Mouse (Mus musculus) cortical plate, adult 2 months (tissue): ENCODE results near the gene Lrrc2. TPM values are rescaled to one million over a fixed set of nuclear protein-coding genes. Genes with fewer than 3 reads are reported as not detected.

ENCODE experiments used
- H3K27ac ChIP-seq: fragments of 200-500 bp; 2 replicates; pipeline ENCODE4 v1.5.1; 2012; ENCODE audit warnings: low read length, control low read depth, inconsistent platforms; ENCODE audit not compliant: insufficient read depth
- H3K4me1 ChIP-seq: fragments of 200-500 bp; 2 replicates; pipeline ENCODE4 v1.6.1; 2011; ENCODE audit warnings: low read length; ENCODE audit not compliant: control insufficient read depth, insufficient read depth
- H3K4me3 ChIP-seq: fragments of 200-500 bp; 2 replicates; pipeline ENCODE4 v1.5.1; 2011; ENCODE audit warnings: mild to moderate bottlenecking, low read length, control low read depth; ENCODE audit not compliant: insufficient read depth
- CTCF ChIP-seq: fragments of 200-500 bp; IDR thresholded peaks from 2 replicates; pipeline ENCODE4 v1.5.1; 2011; ENCODE audit warnings: mild to moderate bottlenecking, control low read depth, low read length; ENCODE audit not compliant: insufficient read depth; ENCODE audit errors: extremely low read depth
- POLR2A ChIP-seq: fragments of 200-500 bp; IDR thresholded peaks from 2 replicates; pipeline ENCODE4 v1.6.1; 2011; ENCODE audit warnings: mild to moderate bottlenecking, low read length, control low read depth; ENCODE audit not compliant: insufficient read depth; ENCODE audit errors: extremely low read depth
- polyA plus RNA-seq: library from polyadenylated mRNA; depleted of rRNA; stranded (reverse); fragments of >200 nt; gene quantifications from 2 replicates; pipeline ENCODE4 v1.2.3, GENCODE M21; 2012

The Lrrc2 gene
- polyA plus RNA-seq, 1 experiment: 1.3 TPM

DNA sequence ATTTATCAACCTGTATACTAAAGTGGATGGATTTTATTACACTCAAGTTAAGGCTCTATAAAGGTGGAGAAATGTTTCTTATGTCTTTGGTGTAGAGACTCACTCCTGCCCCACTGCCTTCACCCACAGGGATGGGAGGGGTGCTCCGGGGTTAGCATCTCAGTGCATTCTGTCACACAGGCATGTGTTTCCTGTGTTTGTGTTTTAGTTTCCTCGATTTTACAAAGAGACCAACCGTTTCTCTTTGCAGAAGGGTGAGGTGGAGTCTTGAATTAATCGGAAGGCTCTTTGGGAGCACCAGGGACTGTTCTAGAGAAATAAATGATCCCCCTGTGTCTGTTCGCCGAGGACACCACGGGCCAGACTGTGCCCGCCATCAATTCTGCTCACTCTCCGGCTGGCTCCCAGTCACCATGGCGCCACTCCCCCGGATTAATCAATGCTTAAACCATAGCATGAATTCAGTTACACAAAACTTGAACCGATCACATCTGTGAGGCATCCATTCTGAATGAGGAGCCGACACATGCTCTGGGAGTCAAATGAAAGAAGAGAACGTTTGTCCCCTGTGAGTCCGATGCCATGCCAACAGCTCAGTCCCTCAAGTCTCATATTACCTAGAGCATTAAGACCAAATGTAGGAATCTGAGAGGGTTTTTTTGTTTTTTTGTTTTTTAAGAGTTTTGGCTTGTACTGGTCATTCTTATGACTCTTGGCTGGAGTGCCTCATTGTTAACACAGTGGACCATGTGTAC, 30.5 kb upstream of the Lrrc2 start:
- no peak overlapping the region for H3K27ac ChIP-seq
- TF ChIP-seq CTCF: no peak
- TF ChIP-seq POLR2A: no peak
- H3K4me1 ChIP-seq: no peaks in the 10 kb centered on the region
- no peak overlapping the region for H3K4me3 ChIP-seq

DNA sequence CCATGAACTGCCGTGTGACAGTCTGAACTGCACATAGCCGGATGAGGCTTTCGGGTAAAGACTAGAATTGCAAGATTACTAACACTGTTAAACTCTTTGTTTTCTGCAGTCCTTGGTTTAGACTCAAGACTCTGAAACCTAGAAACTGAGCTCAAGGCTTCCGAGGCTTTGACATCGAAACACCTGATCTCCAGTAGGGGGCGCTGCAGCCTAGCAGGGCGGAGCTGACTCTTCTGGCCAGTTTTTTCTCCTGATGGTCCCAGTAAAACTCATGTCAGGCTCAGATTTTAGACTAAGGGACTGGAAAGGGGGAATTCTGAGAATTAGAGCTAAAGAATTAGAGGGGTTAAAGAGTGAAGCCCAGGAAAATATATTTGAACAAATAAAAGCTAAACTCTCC, 28.6 kb upstream of the Lrrc2 start:
- TF ChIP-seq POLR2A (no peak), CTCF (peak; percentile 93)
- H3K27ac ChIP-seq: no peak overlapping the region
- no peaks in the 10 kb centered on the region for H3K4me1 ChIP-seq
- no peak overlapping the region for H3K4me3 ChIP-seq

DNA sequence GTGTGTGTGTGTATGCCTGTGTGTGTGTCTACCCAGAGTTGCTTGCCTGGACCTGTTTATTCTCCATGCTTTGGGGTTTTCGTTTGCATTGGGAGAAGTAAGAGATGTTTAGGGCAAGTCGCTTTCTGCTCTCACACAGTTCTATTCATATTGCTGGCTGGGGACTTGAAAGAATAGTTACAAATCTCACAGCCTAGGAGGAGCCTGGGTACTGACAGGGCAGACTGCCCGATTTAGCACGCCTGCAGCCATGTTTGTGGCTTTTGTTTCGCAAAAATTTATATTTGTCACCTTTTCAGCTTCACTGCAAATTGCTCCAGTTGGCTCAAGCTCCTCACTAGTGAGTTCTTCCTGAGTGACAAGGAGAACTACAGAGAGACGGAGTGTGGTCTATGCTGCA, 19.8 kb upstream of the Lrrc2 start:
- no peaks in the 10 kb centered on the region; the same call in 1 of the 2 replicates for H3K4me1 ChIP-seq
- TF ChIP-seq POLR2A (no peak), CTCF (no peak)
- no peak overlapping the region for H3K27ac ChIP-seq
- no peak overlapping the region for H3K4me3 ChIP-seq

DNA sequence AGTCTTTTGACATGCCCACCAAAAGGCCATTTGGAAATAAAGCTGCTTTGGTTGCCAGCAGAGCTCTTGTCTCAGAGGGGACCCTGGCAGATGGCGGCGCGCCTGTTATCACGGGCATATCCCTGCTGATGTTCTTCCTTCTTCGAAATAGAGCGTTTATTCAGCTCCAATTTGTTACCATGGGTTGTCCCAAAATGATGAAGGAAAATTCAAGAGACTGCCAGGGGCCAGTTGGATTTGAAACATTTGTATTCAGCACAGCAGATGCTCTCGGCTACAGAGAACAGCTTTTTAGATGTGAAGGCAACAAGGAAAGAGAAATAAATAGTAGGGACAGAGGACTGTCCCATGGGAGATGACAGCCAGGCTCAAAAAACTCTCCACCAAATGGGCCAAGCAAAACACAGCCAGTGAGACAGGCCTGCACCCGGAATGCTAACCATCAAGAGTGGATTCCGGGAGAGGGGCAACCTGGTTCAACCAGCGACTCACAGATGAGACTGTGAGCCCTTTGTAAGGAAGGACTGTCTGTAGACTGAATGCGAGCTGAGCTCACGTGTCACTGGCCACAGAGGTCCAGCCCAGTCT, 17.4 kb upstream of the Lrrc2 start:
- Histone ChIP-seq H3K4me3 (no peak overlapping the region), H3K27ac (peak overlapping the region; percentile 75), H3K4me1 (no peaks in the 10 kb centered on the region; the same call in 1 of the 2 replicates)
- TF ChIP-seq CTCF (no peak), POLR2A (no peak)

DNA sequence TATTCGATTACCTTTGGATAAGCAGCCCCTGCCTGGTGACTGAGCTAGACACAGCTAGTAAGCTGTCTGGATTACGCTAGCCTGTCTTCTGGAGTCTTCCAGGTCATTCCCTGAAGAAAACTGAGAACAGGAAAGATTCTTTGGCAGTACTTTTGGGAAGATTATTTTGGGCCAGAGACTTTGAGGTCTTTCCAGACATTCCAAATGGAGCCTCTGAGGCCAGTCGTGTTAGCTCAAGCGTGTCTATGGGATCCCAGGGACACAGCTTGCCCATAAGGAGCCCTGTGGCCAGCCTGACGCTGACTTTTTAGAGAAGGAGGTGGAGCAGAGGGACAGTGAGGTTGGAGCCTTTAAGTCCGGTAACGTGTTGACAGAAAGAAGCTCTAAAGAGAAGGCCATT, 15.4 kb upstream of the Lrrc2 start:
- Histone ChIP-seq H3K27ac (peak overlapping the region; percentile 35; the same call in 1 of the 2 replicates), H3K4me3 (no peak overlapping the region), H3K4me1 (no peaks in the 10 kb centered on the region; the same call in 1 of the 2 replicates)
- TF ChIP-seq CTCF (no peak), POLR2A (no peak)

DNA sequence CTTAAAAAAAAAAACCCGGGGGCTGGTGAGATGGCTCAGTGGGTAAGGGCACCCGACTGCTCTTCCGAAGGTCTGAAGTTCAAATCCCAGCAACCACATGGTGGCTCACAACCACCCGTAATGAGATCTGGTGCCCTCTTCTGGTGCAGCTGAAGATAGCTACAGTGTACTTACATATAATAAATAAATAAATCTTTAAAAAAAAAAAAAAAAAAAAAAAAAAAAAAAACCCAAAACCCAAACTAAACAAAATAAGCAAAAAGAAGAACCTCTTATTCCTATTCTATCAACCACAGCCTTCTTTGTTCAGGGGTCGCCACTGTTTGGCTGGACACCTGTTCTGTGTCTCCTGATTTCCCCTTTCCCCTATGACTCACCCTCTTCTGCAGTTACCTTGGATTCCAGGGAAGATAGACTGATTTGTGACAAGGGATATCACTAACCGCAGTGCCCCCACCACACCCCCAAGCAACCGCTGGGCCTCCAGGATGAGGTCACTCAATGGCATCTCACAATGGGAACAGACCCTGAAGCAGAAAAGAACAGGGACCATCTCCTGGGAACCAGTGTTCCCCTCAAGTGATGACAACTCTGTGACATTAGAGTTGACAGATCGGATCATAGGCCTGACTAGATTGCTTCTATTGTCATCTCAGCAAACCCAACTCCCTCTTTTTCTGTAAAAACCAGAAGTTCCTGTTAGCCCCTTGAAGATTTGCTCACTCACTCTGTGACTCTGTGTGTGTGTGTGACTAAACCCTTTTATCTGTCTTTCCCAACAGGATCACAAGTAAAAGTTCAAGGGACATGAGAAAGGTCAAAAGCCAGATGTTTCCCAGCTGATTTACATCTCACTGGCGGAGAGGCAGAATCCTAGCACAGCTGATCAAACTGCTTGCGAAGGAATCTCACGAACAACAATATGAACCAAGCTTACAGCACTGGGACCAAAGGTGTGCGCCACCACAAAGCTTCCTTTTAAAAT, 13.5 kb upstream of the Lrrc2 start:
- H3K27ac ChIP-seq: no peak overlapping the region
- H3K4me1 ChIP-seq: no peaks in the 10 kb centered on the region; the same call in 1 of the 2 replicates
- no peak overlapping the region for H3K4me3 ChIP-seq
- no peak for TF ChIP-seq POLR2A
- TF ChIP-seq CTCF: no peak

DNA sequence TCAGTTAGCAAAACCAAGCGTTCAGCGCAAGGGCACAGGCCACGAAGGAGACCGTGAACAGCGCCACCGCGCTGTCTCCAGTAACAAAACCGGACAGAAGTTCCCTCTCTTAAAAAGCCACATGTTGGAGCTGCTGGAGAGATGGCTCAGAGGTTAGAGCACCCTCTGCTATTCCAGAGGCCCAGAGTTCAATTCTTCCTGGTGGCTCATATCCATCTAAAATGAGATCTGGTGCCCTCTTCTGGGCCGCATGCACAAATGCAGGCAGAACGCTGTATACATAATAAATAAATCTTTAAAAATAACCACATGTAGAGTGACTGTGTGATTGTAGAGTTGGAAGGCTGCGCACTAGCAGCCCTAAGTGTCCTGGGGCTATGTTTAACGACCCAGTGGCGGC, 7.1 kb upstream of the Lrrc2 start:
- TF ChIP-seq POLR2A (no peak), CTCF (peak; percentile 42)
- Histone ChIP-seq H3K27ac (no peak overlapping the region), H3K4me3 (no peak overlapping the region), H3K4me1 (no peaks in the 10 kb centered on the region)

DNA sequence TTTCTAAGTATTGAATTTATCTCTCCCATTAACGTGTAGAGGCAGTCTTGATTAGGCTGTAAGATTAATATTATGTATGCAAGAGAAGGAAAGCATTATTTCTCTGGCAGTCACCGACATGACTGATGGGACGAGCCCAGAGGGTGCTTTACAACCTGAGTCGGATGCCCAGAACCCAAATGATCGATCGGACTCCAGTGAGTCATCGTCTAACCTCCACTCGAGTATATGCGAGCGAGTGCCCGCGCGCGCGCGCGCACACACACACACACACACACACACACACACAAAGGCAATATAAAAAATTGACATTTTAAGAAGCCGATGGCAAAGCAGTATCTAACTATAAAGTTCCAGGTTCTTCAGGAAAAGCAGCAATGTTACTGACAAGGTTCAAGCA, 6.0 kb upstream of the Lrrc2 start:
- no peak overlapping the region for H3K27ac ChIP-seq
- no peaks in the 10 kb centered on the region for H3K4me1 ChIP-seq
- H3K4me3 ChIP-seq: no peak overlapping the region
- TF ChIP-seq CTCF (no peak), POLR2A (no peak)

DNA sequence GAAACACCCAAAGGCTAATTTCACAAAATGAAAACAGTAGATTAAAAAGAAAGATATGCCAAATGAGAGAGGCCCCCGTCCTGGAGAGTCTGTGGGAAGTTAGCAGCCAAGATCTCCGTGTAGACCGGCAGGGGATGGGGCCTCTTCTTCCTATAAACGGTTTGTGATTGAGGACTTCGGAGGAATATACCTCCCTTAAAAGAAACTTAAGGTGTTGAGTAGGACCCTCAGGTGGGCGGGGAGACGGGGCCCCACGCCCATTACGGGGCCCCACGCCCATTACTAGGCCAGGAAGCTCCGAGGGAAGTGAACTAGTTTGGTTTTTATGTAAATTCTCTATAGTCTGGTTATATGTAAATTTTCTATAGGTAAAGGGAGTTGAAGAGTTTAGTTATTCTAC, 5.4 kb upstream of the Lrrc2 start, which contains the start of gene Tdgf1:
Gene Tdgf1, minus strand, starts transcription at position 233 of the 400 bp plus-strand sequence.
- Histone ChIP-seq H3K4me3 (no peak within 1 kb of the TSS), H3K27ac (no peak within 1 kb of the TSS)
- TF ChIP-seq CTCF: no peak
- no peak for TF ChIP-seq POLR2A

More for the DNA sequence above, 5.4 kb upstream of the Lrrc2 start, which contains the start of gene Tdgf1:
- no peaks in the 10 kb centered on the region for H3K4me1 ChIP-seq
